Mouse (Mus musculus): ENCODE measurements around the gene Gm10563. TPM values are rescaled to one million over a fixed set of nuclear protein-coding genes. Genes with fewer than 3 reads are reported as not detected.

The Gm10563 gene
- polyA plus RNA-seq, 1 experiment from 2014 or later: not detected

DNA sequence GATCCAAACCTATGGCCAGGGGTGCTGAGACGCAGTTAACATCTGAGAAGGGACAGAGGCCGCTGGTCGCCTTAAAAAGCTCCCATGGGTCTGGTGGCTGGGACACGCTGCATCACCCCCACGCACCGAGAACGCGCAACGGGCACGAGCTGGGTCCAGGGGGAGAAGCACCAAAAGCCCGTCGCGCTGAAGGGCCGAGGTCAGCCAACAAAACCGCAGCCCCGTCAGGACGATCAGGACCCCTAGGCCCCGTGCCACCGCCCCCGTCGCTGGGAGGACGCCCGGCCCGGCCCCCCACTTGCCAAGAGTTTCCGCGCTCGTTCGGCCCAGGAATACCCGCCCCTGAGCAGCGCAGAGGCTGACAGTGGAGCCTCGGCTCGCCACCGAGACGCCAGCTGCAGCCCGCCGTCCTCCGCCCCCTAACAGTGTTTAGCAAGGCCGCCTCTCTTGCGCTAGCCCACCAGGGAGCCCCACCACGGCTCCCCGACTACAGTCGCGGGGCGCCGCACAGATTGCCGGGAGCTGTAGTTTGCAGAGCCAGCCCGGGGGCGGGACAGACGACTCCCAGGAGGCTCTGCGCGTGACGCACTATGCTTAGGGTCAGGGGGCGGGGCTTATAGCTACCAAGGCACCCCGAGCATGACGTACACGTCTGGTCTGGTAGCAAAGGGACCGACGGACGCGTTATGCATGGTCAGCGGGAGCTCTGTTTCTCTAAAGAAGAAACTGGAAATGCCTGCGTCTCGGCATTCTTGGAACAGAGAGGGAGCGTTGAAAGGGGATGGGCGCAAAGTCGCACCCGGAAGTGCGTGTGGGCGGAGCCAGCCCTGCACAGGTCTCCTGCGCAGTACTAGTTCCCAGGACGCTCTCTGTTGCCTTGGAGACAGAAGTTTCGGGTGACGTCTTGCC lies 23.7 kb upstream of the Gm10563 start, which contains the start of gene Mib2:
Gene Mib2 (minus strand): TSS at position 510 of the 909 bp plus-strand sequence.
- Histone ChIP-seq H3K36me3 (replicated peaks) (peaks cover 12% of the 10 kb centered on the region; the same call in 1 of the 2 replicates), H3K4me3 (peak within 1 kb of the TSS; percentile 84), H3K27me3 (replicated peaks; ENCODE audit: low read depth, poor library complexity, severe bottlenecking) (no peaks in the 10 kb centered on the region), H3K27ac (replicated peaks) (peak within 1 kb of the TSS; percentile 86), H3K9me3 (no peaks in the 10 kb centered on the region), H3K4me1 (peaks cover 12% of the 10 kb centered on the region)
- peak; percentile 98 for DNase-seq (ENCODE audit: low spot score)
- under 1% methylated on average over 73 of the region's 73 CpGs for WGBS

DNA sequence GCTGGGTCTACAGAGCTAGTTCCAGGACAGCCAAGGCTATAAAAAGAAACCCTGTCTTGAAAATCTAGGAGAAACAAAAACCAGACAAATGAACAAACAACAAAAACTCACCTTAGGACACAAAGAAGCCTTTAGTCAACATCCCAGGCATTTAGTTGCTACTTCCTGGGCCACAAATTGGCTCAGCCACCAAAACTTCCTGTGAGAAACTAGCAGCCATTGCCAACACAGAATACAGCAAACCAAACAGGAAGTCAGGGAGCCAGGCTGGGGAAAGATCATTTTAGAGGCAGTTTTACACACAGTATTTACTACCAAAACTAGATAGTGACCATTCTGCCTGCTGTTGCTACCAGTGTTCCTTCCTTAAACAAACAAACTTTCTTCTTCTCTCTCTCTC lies 21.7 kb upstream of the Gm10563 start:
- Histone ChIP-seq H3K4me1 (peaks cover 12% of the 10 kb centered on the region), H3K4me3 (no peak overlapping the region), H3K27ac (replicated peaks) (no peak overlapping the region), H3K9me3 (no peaks in the 10 kb centered on the region), H3K27me3 (replicated peaks; ENCODE audit: low read depth, poor library complexity, severe bottlenecking) (no peaks in the 10 kb centered on the region), H3K36me3 (replicated peaks) (peaks cover 12% of the 10 kb centered on the region; the same call in 1 of the 2 replicates)
- DNase-seq (ENCODE audit: low spot score): no peak

DNA sequence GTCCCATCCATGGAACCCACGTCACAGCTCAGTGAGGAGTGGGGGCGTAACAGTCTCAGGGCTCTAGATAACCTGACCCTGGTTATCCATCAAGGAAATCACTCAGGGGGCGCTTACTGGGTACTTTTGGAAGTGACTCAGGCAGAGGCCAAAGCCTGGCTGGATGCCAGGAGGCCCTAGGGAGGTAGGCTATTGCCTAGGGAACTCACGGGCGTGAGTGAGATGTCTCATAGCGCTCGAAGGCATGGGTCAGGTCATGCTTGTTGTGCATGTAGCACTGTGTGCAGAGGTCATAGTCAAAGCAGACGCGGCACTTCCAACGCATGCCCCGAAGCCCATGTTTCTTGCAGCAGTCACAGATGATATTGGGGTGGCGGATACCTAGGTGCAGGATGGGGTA lies 15.4 kb upstream of the Gm10563 start:
- Histone ChIP-seq H3K27me3 (replicated peaks; ENCODE audit: low read depth, poor library complexity, severe bottlenecking) (peaks cover 17% of the 10 kb centered on the region), H3K9me3 (no peaks in the 10 kb centered on the region), H3K36me3 (replicated peaks) (peaks cover 47% of the 10 kb centered on the region), H3K4me3 (no peak overlapping the region), H3K27ac (replicated peaks) (no peak overlapping the region), H3K4me1 (no peaks in the 10 kb centered on the region)
- no peak for DNase-seq (ENCODE audit: low spot score)
- 94% methylated on average over 12 of the region's 12 CpGs for WGBS

DNA sequence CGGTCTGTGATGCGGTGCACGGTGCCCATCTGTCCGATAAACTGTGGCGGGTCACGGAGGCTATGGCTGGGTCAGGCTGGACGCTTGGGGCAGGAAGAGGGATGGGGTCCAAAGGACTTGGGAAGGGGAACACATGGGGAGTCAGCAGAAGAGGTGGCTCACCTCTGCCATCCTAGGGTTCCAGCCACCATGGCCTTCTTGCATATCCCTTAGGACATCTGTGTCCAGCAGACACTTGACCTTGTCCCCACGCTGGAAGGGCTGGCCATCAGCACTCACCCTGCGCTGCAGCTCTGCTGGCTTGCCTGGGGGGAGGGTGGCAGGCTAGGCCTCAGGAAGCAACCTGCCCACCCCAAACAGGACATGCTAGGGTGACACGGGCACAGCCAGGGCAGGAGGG lies 13.8 kb upstream of the Gm10563 start:
- 93% methylated on average over 10 of the region's 10 CpGs for WGBS
- peaks cover 36% of the 10 kb centered on the region for H3K36me3 ChIP-seq (replicated peaks)
- no peak for DNase-seq (ENCODE audit: low spot score)
- H3K27me3 ChIP-seq (replicated peaks; ENCODE audit: low read depth, poor library complexity, severe bottlenecking): peaks cover 34% of the 10 kb centered on the region
- H3K4me3 ChIP-seq: no peak overlapping the region
- peaks cover 16% of the 10 kb centered on the region for H3K4me1 ChIP-seq
- H3K27ac ChIP-seq (replicated peaks): no peak overlapping the region
- no peaks in the 10 kb centered on the region for H3K9me3 ChIP-seq

DNA sequence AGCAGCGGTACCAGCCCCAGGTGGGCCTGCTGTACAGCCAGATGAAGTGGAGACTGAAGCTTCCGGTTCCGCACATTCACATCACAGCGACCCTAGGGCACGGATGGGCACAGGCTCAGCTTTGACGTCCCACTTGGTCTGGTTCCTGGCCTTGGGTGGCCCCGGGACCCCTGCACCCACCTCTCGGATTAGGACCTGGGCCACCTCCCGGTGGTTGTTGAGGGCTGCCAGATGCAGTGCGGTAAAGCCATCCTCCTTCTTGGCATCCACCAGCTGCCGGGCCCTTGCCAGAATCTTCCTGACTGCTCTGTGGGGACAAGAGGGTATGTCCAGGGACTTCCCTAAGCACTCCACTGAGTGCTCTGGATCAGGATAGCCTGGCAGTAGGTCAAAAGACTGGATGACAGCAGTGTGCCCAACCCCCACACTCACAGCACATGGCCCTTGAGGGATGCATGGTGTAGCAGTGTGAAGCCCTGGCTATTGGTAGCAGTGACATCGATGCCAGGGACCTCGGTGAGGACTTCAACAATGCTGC lies 11.1 kb upstream of the Gm10563 start:
- no peak for DNase-seq (ENCODE audit: low spot score)
- H3K4me3 ChIP-seq: no peak overlapping the region
- H3K4me1 ChIP-seq: peaks cover 43% of the 10 kb centered on the region
- H3K36me3 ChIP-seq (replicated peaks): peaks cover 45% of the 10 kb centered on the region
- WGBS: 92% methylated on average over 13 of the region's 13 CpGs
- H3K9me3 ChIP-seq: no peaks in the 10 kb centered on the region
- no peak overlapping the region for H3K27ac ChIP-seq (replicated peaks)
- H3K27me3 ChIP-seq (replicated peaks; ENCODE audit: low read depth, poor library complexity, severe bottlenecking): peaks cover 61% of the 10 kb centered on the region

DNA sequence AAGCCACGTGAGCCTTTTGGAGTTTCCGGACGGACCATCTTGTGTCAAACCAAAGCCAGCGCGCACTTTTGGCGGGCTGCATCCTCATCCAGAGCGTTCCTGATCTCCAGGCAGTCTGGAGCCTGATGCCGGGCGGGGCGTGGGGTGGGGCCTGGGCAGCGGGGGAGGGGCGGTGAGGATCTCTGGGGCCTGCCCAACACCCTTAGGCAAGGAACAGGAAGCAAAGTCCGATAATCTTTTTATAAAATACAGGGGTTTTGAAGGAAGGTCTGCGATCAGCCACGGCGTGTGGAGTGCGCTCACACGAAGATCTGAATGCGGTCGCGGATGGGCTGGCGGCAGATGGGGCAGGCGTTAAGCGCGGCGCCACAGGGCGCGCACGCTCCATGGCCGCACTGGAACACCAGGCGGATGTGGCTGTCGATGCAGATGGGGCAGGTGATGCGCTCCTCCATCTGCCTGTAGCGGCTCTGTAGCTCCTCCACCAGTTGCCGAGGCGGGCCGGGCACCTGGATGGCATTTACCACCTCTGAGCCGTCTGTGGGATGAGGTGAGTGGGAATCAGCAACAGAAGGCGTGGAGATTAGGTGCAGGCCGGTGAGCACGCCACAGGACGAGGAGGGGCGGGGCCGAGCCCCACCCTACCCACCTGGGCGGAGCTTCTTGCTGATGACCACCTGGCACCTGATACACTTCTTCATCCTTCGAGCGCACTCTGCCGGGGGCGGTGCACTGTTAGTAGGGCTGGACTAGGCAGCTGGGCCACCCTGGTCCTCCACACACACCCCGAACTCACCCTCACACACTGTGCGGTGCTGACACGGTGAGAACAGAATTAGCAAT lies 9.5 kb upstream of the Gm10563 start:
- Histone ChIP-seq H3K27ac (replicated peaks) (peak overlapping the region; percentile 58; the same call in 1 of the 2 replicates), H3K36me3 (replicated peaks) (peaks cover 52% of the 10 kb centered on the region), H3K27me3 (replicated peaks; ENCODE audit: low read depth, poor library complexity, severe bottlenecking) (peaks cover 72% of the 10 kb centered on the region), H3K4me3 (peak overlapping the region; percentile 61), H3K9me3 (no peaks in the 10 kb centered on the region), H3K4me1 (peaks cover 44% of the 10 kb centered on the region)
- DNase-seq (ENCODE audit: low spot score): peak; percentile 77
- WGBS: 1% methylated on average over 52 of the region's 52 CpGs

DNA sequence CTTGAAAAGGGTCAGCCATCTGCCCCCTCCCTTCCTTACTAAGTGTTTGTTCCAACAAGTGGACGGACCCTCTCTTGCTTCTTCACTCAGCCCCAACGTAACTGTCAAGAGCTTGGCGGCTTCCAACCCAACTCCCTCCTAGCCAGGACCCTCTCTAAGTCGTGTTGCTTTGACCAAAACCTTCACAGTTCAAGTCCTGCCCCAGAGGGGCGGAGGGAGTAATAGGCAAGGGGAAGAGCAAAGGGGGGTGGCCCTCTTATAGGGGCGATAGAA lies 8.9 kb upstream of the Gm10563 start:
- peaks cover 56% of the 10 kb centered on the region for H3K36me3 ChIP-seq (replicated peaks)
- no peak for DNase-seq (ENCODE audit: low spot score)
- no peaks in the 10 kb centered on the region for H3K9me3 ChIP-seq
- H3K27me3 ChIP-seq (replicated peaks; ENCODE audit: low read depth, poor library complexity, severe bottlenecking): peaks cover 72% of the 10 kb centered on the region
- peaks cover 44% of the 10 kb centered on the region for H3K4me1 ChIP-seq
- peak overlapping the region; percentile 58; the same call in 1 of the 2 replicates for H3K27ac ChIP-seq (replicated peaks)
- peak overlapping the region; percentile 61 for H3K4me3 ChIP-seq
- 2% methylated on average over 6 of the region's 6 CpGs for WGBS

DNA sequence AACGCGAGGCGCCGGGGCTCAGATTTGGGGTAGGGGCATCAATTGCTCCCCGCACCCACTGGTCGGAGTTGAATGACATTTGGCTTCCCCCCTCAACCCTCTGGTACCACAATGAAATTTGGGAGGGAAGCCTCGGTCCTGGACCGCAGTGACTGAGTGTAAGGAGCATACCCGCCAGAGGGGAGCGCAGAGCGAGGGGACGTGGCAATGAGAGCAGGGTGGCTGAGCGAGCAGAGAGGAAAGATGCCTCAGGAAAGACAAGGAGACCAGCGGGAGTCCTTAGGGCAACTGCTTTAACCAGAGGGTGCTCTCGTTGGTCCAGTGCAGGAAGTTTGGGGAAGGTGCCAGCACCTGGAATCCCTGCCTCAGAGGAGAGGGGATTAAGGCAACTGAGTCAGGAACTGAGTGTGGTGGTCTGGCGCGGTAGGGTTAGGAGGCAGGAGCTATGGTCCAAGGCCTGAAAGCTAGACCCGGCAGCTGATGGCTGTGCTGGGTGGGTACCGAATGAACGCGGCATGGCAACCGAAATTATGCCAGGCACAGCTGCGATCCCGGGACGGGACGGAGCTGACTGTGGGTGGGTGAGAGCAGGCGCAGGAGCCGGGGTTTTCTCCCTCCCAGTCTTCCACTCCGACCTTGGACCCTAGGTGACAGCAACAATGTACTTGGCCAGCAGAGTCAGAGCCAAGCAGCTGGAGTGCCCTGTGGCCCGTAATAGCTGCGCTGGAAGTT lies 8.4 kb upstream of the Gm10563 start:
- Histone ChIP-seq H3K4me1 (peaks cover 44% of the 10 kb centered on the region), H3K27ac (replicated peaks) (peak overlapping the region; percentile 78; the same call in 1 of the 2 replicates), H3K4me3 (peak overlapping the region; percentile 61), H3K27me3 (replicated peaks; ENCODE audit: low read depth, poor library complexity, severe bottlenecking) (peaks cover 72% of the 10 kb centered on the region), H3K36me3 (replicated peaks) (peaks cover 56% of the 10 kb centered on the region), H3K9me3 (no peaks in the 10 kb centered on the region)
- WGBS: 3% methylated on average over 31 of the region's 31 CpGs
- DNase-seq (ENCODE audit: low spot score): peak; percentile 63

DNA sequence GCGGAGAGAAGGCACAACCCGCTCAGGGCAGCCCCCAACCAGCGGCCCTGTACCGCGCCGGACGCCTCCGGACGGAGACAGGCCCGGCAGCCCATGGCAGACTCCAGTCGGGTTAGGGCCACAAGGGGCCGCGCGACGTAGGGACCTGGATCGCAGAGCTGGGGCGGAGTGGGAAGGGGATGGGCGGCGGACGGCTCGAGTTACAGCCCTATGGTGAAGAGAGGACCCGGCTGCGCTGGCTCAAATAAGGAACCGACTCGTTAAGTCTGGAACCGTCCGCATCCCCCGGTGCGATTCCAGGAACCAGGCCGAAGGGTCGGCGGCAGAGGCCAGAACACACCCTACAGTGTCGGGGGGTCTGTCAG lies 7.9 kb upstream of the Gm10563 start, which contains the start of gene Mmp23:
Gene Mmp23 (minus strand): TSS at position 299 of the 365 bp plus-strand sequence.
- Histone ChIP-seq H3K9me3 (no peaks in the 10 kb centered on the region), H3K36me3 (replicated peaks) (peaks cover 59% of the 10 kb centered on the region), H3K27ac (replicated peaks) (peak within 1 kb of the TSS; percentile 78), H3K4me1 (peaks cover 44% of the 10 kb centered on the region), H3K27me3 (replicated peaks; ENCODE audit: low read depth, poor library complexity, severe bottlenecking) (peaks cover 72% of the 10 kb centered on the region), H3K4me3 (peak within 1 kb of the TSS; percentile 61)
- under 1% methylated on average over 33 of the region's 33 CpGs for WGBS
- peak; percentile 84 for DNase-seq (ENCODE audit: low spot score)

DNA sequence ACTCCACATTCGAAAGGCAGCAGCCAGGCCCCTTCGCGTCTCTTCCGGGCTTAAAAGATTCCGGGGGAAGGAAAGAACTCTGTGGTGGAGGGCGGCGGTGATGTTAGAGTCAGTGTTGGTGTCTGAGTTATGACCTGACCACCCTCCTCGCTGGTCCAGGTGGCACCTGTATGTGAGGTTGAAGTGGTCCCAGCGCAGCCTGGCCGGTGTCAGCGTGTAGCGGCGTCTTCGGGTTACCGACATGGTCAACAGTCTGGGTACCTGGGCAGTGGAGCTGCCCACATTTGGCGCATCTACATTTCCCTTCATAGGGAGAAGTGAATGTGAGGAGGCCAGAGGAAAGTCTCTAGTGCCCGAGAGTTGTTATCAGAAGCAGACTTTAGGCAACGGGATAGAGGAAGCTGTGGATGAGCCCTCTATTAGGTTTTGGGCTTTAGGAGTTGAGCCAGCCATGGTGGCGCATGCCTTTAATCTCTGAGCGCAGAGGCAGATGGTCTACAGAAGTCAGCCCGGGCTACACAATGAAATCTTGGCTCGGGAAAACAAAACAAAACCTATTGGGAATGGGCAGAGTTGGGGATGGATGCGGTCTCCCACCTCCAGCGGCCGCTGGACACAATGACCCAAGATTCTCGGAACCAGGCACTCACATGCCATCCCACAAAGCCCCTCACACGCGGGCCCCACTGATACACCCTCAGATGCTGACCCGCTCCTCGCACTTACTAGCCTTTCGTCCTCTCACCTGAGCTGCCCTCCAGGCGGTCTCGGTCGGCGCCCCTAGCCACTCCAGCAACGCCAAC lies 7.3 kb upstream of the Gm10563 start:
- Histone ChIP-seq H3K36me3 (replicated peaks) (peaks cover 59% of the 10 kb centered on the region), H3K9me3 (no peaks in the 10 kb centered on the region), H3K4me3 (peak overlapping the region; percentile 61), H3K27ac (replicated peaks) (peak overlapping the region; percentile 78), H3K27me3 (replicated peaks; ENCODE audit: low read depth, poor library complexity, severe bottlenecking) (peaks cover 72% of the 10 kb centered on the region), H3K4me1 (peaks cover 44% of the 10 kb centered on the region)
- no peak for DNase-seq (ENCODE audit: low spot score)
- WGBS: 20% methylated on average over 36 of the region's 36 CpGs

DNA sequence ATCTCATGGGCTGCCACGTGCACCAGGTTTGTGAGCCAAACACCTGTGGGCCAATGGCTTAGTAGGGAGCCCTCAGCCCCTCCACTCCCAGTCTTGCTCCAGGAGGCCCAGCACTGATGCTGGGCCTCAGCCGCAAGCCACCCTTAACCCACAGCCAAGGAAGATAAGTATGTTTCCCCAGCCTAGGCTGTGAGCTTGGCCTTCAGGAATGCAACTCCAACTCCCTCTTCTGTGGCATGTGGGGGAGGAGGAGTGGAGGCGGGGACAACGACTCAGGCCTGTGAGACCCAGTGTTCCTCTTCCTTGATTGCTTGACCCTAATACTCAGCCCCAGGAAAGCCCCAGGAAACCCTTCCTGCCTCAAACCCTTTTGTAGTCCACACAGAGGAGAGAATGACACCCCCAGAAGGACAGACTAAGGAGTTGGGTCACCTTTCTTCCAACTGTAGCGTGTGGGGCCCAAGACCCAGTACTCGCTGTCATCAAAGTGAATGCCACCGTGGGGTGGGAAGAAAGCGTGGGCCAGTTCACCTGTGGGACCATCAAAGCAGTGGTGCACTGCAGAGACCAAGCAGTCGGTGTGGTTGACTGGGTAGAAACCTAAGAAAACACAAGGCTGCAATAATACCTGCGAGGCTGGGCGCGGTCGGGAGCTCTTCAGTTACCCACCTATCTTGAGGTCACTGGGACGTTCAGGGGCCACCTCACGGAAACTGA lies 6.5 kb upstream of the Gm10563 start:
- 69% methylated on average over 15 of the region's 15 CpGs for WGBS
- Histone ChIP-seq H3K36me3 (replicated peaks) (peaks cover 60% of the 10 kb centered on the region), H3K27ac (replicated peaks) (no peak overlapping the region), H3K27me3 (replicated peaks; ENCODE audit: low read depth, poor library complexity, severe bottlenecking) (peaks cover 66% of the 10 kb centered on the region), H3K9me3 (no peaks in the 10 kb centered on the region), H3K4me3 (no peak overlapping the region; the same call in 1 of the 2 replicates), H3K4me1 (peaks cover 44% of the 10 kb centered on the region)
- no peak for DNase-seq (ENCODE audit: low spot score)

All from embryonic facial prominence, embryonic 10.5 days (tissue).